Mouse (Mus musculus) macrophage (primary cell): Measurements from ENCODE around the gene Pcdh8. TPM values are rescaled to one million over a fixed set of nuclear protein-coding genes. Genes with fewer than 3 reads are reported as not detected.

Experiments used
- H3K27ac ChIP-seq: fragments of 350-480 bp; formaldehyde crosslinking; 2 replicates; pipeline ENCODE4 v1.9.0; 2021
- H3K36me3 ChIP-seq: fragments of 350-480 bp; formaldehyde crosslinking; 2 replicates; pipeline ENCODE4 v1.9.0; 2021; ENCODE audit errors: inconsistent target
- H3K4me3 ChIP-seq: fragments of 350-480 bp; formaldehyde crosslinking; 2 replicates; pipeline ENCODE4 v1.9.0; 2021; ENCODE audit errors: inconsistent target
- H3K79me2 ChIP-seq: fragments of 350-480 bp; formaldehyde crosslinking; 2 replicates; pipeline ENCODE4 v1.9.0; 2021; ENCODE audit errors: inconsistent target
- WGBS: methylation state at CpG from one replicate; pipeline ENCODE4 v1.1.7; 2026; ENCODE audit warnings: inconsistent platforms; ENCODE audit not compliant: missing documents; 5-methylcytosine and 5-hydroxymethylcytosine counted together
- polyA plus RNA-seq: library from polyadenylated mRNA; stranded (reverse); fragments of 250-400 nt; gene quantifications from 3 replicates; pipeline ENCODE4 v1.2.4, GENCODE M21; 2018; ENCODE audit warnings: inconsistent platforms
- total RNA-seq, 78 experiments: library from RNA; depleted of rRNA; stranded (reverse); fragments of 250-400 nt; gene quantifications; 1 replicate in 9 of 78; 2 replicates in 24 of 78; 3 replicates in 43 of 78; 4 replicates in 2 of 78; pipeline ENCODE4 v1.2.4; 2018; ENCODE audit warnings: inconsistent platforms in 56 of 78

The Pcdh8 gene
- not detected for total RNA-seq (2018; cell fraction: chromatin; rRNA removed)
- total RNA-seq (2018; cell fraction: cytosol; rRNA removed): not detected
- not detected for total RNA-seq (2018; cell fraction: nucleus; rRNA removed)
- polyA plus RNA-seq: not detected in 3 replicates

- 3% methylated on average over 30 of the region's 30 CpGs for WGBS
- Histone ChIP-seq H3K36me3 (no peaks in the 10 kb centered on the region), H3K4me3 (no peak within 1 kb of the TSS)
Measured at GRCm38 (mm10) chr14:79771094-79771535, at the start of gene Pcdh8. Gene Pcdh8, minus strand, starts transcription at chr14:79771312.

DNA sequence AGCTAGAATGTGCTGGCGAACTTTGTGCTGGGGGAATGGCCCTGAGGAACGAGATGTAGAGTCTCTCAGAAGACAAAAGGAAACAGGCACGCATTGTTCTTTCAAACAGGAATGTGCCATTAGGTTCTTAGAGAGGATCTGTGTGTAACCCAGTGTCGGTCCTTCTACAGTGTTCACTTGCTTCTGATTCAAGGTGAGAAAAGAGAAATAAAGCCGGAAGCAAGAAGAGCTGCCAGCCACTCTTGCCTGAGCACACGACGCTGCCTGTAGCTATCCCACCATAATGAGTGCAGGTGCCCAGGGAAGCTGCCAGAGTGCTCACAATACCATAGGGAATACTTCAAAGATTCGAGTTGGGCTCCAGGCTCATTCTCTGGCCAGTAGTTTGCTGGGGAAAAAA lies 43.6 kb upstream of the Pcdh8 start:
- no peaks in the 10 kb centered on the region for H3K36me3 ChIP-seq
- H3K27ac ChIP-seq: no peak overlapping the region
- H3K4me3 ChIP-seq: no peak overlapping the region
- 73% methylated on average over 8 of the region's 8 CpGs for WGBS
- no peaks in the 10 kb centered on the region for H3K79me2 ChIP-seq

More at GRCm38 (mm10) chr14:79771094-79771535, at the start of gene Pcdh8:
- Histone ChIP-seq H3K79me2 (no peaks in the 10 kb centered on the region), H3K27ac (no peak within 1 kb of the TSS)

GRCm38 (mm10) chr14:79814084-79814483 lies 43.0 kb upstream of the Pcdh8 start:
- WGBS: 47% methylated on average over 1 of the region's 1 CpGs
- Histone ChIP-seq H3K4me3 (no peak overlapping the region), H3K27ac (no peak overlapping the region), H3K79me2 (no peaks in the 10 kb centered on the region), H3K36me3 (no peaks in the 10 kb centered on the region)

DNA sequence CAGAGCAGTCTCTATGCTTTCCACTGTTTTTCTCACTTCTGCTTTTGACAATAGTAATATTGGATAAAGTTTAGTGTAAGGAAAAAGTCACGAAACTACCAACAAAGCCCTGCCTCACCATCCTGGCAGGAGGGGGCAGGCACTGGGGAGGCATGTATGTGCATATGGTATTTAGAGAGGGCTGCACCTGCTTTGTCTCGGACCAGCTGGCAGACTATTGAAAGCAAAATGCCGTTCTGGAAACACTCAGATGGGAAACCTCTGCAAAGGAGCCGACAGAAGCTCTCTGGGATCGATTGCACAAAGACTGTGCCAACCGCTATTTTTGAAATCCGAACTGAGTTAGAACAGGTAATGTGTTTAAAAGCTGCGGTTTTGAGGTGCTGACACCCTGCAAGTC lies 22.1 kb upstream of the Pcdh8 start:
- no peak overlapping the region for H3K4me3 ChIP-seq
- no peak overlapping the region for H3K27ac ChIP-seq
- H3K79me2 ChIP-seq: no peaks in the 10 kb centered on the region
- WGBS: 84% methylated on average over 8 of the region's 8 CpGs
- H3K36me3 ChIP-seq: no peaks in the 10 kb centered on the region

- no peak overlapping the region for H3K27ac ChIP-seq
- H3K36me3 ChIP-seq: no peaks in the 10 kb centered on the region
- H3K4me3 ChIP-seq: no peak overlapping the region
- WGBS: 49% methylated on average over 4 of the region's 4 CpGs
- no peaks in the 10 kb centered on the region for H3K79me2 ChIP-seq
Measured at GRCm38 (mm10) chr14:79789535-79789934, 18.4 kb upstream of the Pcdh8 start.

- H3K4me3 ChIP-seq: no peak overlapping the region
- no peaks in the 10 kb centered on the region for H3K36me3 ChIP-seq
- WGBS: 85% methylated on average over 2 of the region's 2 CpGs
- no peak overlapping the region for H3K27ac ChIP-seq
- no peaks in the 10 kb centered on the region for H3K79me2 ChIP-seq
Measured at GRCm38 (mm10) chr14:79788656-79789204, 17.6 kb upstream of the Pcdh8 start.

DNA sequence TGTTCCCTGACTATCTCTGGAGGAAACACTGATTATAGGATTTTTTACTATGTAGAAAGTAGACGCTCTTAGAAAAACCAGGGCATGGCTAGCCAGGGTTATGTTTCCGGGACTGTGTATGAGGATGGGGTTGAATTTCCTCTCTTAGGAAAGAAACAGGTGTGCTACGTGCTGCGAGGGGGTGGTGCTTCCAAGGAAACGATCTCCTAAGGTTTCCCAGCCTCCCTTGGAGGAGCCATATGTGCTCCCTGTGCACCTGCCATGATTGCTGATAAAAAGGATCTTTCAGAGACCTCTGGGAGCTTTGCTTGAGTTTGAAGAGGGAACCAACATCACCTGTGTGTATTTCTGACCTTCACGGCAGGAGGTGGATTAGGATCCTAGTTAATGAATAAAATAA lies 16.8 kb upstream of the Pcdh8 start:
- H3K79me2 ChIP-seq: no peaks in the 10 kb centered on the region
- 86% methylated on average over 6 of the region's 6 CpGs for WGBS
- H3K36me3 ChIP-seq: no peaks in the 10 kb centered on the region
- H3K4me3 ChIP-seq: no peak overlapping the region
- no peak overlapping the region for H3K27ac ChIP-seq

- Histone ChIP-seq H3K36me3 (no peaks in the 10 kb centered on the region), H3K79me2 (no peaks in the 10 kb centered on the region), H3K27ac (no peak overlapping the region), H3K4me3 (no peak overlapping the region)
- WGBS: 46% methylated on average over 4 of the region's 4 CpGs
Measured at GRCm38 (mm10) chr14:79785400-79785799, 14.3 kb upstream of the Pcdh8 start.

GRCm38 (mm10) chr14:79780889-79781288 lies 9.8 kb upstream of the Pcdh8 start:
- Histone ChIP-seq H3K27ac (no peak overlapping the region), H3K79me2 (no peaks in the 10 kb centered on the region), H3K36me3 (no peaks in the 10 kb centered on the region), H3K4me3 (no peak overlapping the region)
- 87% methylated on average over 1 of the region's 1 CpGs for WGBS

GRCm38 (mm10) chr14:79780332-79780731 lies 9.2 kb upstream of the Pcdh8 start:
- WGBS: 48% methylated on average over 6 of the region's 6 CpGs
- H3K36me3 ChIP-seq: no peaks in the 10 kb centered on the region
- H3K27ac ChIP-seq: no peak overlapping the region
- no peaks in the 10 kb centered on the region for H3K79me2 ChIP-seq
- H3K4me3 ChIP-seq: no peak overlapping the region

- Histone ChIP-seq H3K79me2 (no peaks in the 10 kb centered on the region), H3K36me3 (no peaks in the 10 kb centered on the region), H3K27ac (no peak overlapping the region), H3K4me3 (no peak overlapping the region)
- 56% methylated on average over 4 of the region's 4 CpGs for WGBS
Measured at GRCm38 (mm10) chr14:79779841-79780240, 8.7 kb upstream of the Pcdh8 start.

DNA sequence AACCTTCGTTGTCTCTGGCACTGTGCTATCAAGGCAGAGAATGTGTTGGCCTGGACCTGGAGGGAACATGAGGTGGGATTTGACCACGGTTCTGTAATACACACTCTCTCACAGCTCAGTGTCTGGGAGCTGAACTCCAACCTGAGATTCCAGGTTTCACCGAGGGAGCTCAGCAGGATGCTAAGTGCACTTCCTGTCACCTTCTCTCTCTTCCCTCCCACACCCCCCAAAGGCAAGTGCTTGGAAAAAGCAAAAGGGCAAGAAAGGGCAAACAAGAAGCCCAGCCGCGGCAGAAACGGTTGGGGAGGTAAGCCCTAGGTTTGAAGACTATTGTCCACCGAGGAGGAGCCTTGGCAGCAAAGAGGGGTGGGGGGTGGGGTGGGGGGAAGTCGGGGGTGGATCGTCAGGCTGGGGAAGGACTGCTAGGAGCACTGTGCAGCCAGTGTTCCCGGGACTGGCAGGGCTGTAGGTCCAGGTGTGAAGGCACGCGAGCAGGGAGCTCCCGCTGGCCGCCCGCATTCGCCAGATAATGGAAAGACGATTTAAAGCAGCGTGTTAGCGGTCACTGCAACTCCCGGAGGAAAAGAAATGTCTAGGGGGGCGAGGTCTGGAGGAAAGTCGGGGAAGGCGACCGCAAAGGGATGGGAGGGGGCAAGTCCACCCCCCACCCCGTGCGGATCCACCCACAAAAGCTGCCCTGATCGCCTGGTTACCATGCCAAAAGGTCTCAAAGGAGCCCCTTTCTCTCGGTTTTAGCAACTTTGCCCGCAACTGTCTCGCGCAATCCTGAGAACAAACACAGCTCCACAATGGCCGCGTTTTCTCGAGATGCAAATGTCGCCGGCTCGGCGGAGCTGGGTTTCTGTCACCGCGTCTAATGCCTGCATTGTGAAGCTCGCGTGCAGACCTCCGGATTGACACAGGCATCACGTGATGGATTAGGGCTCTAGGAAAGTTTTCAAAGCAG lies 2.6 kb upstream of the Pcdh8 start:
- 3% methylated on average over 38 of the region's 44 CpGs for WGBS
- H3K4me3 ChIP-seq: no peak overlapping the region

GRCm38 (mm10) chr14:79771802-79772511 lies 845 bp upstream of the Pcdh8 start:
- Histone ChIP-seq H3K79me2 (no peaks in the 10 kb centered on the region), H3K4me3 (no peak overlapping the region), H3K36me3 (no peaks in the 10 kb centered on the region), H3K27ac (no peak overlapping the region)
- 5% methylated on average over 20 of the region's 20 CpGs for WGBS

More for the DNA sequence above, 2.6 kb upstream of the Pcdh8 start:
- H3K27ac ChIP-seq: no peak overlapping the region
- no peaks in the 10 kb centered on the region for H3K36me3 ChIP-seq
- H3K79me2 ChIP-seq: no peaks in the 10 kb centered on the region

GRCm38 (mm10) chr14:79770306-79771093 lies 612 bp downstream of the Pcdh8 start:
- 13% methylated on average over 62 of the region's 62 CpGs for WGBS
- Histone ChIP-seq H3K4me3 (no peak overlapping the region), H3K27ac (no peak overlapping the region), H3K36me3 (no peaks in the 10 kb centered on the region), H3K79me2 (no peaks in the 10 kb centered on the region)
